Mouse (Mus musculus): ENCODE data around the gene Pank4.

Pank4 gene

DNA sequence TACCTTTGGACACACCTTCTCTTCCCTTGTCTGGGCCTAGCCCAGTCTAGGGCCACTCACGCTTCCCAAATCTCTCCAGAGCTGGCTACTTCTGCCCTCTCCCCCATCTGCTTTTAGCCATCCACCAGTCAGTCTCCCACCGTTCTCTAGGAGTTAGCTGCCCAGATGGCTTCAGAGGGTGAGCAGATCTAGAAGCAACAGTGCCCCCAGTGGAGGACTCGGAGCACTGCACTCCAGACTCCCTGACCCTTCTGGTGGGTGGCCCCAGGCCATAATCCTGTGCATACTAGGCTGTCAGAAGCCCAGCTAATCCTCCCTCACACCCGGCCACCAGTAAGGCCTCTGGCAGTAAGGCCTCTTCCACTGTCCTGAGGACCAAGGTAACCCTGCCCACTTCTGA lies 48.9 kb downstream of the Pank4 start:
- peak; percentile 59 for DNase-seq (ENCODE audit: low spot score)

DNA sequence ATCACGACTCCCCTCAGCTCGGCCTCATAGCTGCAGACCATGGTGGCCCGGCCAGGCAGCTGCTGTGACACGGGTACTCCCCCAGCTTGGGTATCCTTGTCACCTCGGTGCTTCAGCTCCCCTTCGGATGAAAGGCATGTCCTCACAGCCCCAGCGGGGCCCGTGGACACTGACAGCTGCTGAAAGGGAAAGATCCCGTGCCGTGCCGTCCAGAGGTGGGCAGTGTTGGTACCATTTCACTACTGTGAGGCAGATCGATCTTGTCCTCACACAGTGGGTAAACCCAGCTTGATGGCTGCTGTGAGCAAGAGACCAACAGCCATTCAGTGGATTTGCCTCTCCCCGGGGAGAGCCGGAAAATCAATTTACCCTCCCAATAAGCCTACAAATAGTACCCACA lies 50.3 kb downstream of the Pank4 start:
- no peak for DNase-seq (ENCODE audit: low spot score)

DNA sequence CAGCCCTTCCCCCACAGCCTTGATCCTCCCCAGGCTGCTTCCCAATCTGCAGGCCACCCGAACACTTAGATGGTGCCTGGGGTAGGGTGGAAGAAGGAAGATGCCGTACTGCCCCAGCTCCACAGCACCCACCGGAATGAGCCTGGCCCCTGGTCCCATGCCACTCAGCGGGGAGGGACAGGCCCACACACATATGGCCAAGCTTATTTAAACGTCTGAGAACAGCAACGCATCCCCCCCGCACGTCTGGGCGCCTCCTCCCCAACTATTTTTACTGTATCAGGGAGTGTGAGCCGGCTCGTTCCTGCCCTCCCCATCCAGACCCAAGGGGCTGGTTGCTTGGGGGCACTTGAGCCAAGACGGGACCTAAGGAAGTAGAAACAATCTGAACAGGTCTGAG lies 50.9 kb downstream of the Pank4 start:
- no peak for DNase-seq (ENCODE audit: low spot score)

DNA sequence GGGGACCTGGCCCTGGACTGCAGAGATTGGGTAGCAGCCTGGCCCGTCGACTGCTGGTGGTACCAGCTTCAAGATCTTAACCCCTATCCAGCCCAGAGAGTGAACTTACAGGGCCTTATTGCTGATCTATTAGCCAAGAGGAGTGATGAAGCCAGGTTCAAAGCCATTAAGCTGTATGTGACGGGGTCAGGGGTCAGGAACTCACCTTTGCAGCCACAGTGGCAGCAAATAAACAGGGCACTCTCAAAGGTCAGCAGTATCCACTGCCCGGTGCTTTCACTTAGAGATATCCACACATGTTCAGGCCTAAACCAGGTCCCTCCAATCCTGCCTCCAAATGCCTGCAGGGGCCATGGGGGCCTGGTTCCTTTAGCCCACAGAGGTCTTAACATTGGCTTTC lies 51.6 kb downstream of the Pank4 start:
- DNase-seq (ENCODE audit: low spot score) = no peak

DNA sequence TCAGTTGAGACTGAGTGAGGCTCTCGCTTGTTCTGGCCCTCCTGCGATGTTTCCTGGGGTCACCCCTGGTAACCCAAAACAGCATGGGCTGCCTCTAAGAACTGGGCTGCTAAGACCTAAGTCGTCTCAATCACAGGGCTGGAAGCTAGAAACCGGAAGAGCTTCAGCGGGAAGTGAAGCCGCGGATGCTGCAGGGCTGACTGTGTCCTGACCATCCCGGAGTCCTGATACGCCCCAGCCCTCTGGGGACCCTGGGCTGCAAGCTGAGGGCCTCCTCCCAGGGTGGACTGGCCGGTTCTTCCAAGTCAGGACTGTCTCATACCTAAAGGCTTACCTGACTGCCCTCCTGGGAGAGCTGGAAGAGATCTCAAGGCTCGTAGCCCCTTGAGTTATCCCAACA lies 52.9 kb downstream of the Pank4 start:
- no peak for DNase-seq (ENCODE audit: low spot score)

DNA sequence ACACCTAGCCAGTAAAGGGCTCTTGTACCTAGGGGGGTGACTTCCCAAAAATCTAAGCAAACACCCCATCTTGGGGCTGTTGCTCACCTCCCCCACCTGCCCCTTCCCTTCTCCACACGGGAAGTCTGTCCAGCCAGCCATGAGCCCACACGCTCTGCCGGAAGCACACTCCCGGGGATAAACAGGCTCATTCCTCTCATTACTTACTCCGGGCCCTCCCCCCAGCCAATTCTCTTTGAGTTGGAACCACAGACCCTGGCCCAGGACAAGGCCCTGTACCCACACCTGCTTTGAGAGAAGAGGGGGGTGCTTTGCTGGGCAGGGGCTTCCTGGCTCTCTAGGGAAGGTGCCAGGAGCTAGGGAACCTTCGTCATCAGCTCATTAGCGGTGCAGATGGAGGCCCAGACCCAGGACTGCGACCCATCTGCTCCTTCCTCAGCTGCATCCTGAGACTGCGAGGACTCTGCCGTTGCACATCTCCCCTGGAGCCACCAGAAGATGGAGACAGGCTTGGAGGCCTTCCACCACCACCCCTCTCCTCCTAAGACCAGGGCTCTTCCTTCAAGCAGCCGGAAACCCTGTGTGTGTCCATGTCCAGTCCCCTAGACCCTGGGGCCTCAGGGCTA lies 53.4 kb downstream of the Pank4 start:
- no peak for DNase-seq (ENCODE audit: low spot score)

DNA sequence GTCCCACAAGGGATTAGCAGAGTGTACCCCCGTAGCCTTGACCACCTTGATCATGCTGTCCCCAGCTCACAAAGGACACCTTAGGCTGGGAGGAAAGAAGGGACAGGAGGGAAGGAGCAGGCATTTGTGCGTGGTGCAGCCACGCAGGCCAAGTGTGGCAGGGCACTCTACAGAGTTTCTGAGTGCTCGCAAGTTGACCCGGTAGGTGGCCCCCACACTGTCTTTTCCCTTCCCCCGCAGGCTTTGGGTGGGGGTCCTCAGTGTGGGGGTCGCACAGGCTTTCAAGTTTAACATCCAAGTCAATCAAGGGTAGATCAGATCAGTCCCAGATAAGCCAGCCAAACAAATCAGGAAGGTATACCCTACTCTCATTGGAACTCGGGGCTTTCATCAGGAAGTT lies 54.1 kb downstream of the Pank4 start:
- no peak for DNase-seq (ENCODE audit: low spot score)

DNA sequence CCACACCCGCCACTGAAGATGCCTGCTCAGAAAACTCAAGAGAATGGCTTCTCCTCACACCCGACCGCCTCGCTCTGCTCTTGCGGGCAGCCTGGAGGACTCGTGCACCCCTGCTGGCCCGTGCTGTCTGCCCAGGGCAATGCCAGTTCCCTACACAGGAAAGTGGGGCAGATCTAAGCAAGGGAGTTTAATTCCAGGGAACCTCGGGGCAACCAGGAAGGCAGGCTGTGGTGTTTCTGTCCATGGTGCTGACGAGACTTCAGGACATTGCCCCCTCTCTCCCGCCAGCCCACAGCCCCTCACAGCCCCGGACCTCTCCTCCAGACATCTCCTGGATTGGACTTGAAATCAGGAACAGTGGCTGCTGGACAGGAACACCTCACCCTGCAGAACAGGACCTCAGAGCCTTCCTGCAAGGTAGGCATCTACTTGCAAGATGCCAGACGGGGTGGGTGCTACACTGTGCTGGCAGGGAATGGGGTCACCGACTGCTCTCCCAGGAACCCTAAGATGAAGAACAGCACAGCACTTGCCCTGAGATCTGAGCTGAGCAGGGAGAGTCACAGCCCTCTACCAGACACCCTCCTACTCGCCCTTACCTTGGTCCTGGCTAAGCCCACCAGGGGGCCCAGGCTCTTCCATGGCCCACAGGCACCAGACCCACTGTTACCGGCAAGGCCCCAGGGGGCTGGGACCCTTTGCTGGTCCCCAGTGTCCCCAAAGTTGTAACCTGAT lies 54.8 kb downstream of the Pank4 start:
- peak; percentile 22 for DNase-seq (ENCODE audit: low spot score)

DNA sequence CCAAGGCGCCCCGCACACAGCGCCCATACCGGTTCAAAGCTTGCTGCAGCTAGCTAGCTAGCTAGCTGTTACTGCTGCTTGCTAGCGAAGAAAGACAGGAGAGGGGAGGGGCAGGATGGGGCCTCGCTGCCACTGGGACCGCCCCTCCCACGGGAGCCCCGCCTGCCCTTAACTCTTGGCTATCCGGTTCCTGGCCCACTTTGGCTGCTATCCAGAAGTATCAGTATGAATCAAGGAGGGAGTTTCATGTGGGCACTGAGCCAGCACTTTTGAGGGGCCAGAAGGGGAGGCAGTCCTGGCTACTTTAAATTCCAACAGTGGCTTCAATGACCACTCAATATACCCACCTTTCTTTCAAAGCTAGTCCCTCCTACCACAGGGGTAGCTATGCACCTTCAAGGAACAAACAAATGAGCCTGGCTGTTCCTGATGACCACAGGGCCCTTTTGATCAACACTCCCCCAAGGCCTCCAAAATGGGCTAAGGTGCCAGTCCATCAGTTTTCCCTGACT lies 55.5 kb downstream of the Pank4 start:
- DNase-seq (ENCODE audit: low spot score) = peak; percentile 57

DNA sequence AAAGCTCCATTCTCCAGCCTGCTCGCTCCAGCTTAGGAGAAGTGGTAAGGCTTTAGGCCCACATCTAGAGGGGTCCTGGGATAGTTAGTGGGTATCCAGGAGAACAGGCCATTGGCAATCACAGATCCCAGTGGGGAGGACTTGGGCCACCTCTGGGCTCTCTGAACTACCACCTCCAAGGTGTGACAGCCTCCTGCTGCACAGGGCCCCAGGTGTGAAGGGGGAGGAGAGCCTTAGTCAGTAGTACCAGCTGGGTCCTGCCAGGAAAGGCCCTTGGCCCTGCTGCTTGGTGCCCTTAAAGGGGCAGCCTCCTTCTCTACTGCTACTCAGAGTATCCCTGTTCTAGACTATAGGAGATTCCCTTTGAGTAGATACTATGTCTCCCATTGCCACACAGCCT lies 56.2 kb downstream of the Pank4 start:
- no peak for DNase-seq (ENCODE audit: low spot score)

DNA sequence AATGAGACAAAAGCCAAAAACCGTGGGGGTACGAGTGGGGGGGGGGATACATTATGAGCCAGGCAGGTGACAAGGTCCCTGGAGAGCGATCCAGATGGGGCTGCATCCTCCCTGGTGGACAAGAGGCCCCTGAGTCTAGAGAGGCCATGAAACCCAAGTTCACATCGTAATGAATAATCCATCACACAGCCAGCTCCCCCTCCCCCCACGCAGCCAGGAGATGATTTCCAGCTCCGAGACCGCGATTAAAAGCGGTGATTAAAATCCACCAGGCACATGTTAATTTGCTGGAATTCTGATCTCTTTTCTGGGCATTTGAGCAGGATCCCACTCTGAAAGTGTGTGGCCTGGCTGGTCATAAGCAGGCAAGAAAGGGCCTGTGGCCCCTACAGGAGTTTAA lies 56.9 kb downstream of the Pank4 start:
- no peak for DNase-seq (ENCODE audit: low spot score)

DNA sequence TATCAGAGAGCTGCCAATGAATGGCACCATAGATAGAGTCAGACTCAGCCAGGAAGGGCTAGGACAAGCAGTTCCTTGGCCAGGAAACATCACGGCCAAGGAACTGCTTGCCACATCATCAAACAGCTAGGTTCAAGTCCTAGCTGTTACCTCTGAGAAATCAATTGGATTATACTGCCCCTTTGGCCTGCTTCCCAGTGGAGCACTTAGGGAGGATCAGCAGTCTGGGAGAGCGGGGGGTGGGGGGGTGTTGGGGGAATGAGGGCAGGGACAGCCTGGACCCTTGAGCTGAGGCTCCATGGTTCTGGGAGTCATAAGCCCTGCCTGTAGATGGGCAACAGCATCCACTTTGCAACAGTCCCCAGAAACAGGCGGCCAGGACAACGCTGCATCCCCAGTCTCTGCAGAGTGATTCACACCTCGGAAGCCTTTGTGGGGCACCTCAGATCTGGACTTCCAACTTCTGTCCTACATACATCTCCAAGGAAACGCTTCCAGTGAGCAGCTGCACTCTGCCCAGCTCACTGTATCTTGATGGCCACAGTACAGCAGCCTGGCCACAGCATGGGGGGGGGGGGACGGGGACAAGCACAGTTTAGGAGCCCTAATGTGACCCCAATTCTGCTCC lies 58.4 kb downstream of the Pank4 start:
- no peak for DNase-seq (ENCODE audit: low spot score)

DNA sequence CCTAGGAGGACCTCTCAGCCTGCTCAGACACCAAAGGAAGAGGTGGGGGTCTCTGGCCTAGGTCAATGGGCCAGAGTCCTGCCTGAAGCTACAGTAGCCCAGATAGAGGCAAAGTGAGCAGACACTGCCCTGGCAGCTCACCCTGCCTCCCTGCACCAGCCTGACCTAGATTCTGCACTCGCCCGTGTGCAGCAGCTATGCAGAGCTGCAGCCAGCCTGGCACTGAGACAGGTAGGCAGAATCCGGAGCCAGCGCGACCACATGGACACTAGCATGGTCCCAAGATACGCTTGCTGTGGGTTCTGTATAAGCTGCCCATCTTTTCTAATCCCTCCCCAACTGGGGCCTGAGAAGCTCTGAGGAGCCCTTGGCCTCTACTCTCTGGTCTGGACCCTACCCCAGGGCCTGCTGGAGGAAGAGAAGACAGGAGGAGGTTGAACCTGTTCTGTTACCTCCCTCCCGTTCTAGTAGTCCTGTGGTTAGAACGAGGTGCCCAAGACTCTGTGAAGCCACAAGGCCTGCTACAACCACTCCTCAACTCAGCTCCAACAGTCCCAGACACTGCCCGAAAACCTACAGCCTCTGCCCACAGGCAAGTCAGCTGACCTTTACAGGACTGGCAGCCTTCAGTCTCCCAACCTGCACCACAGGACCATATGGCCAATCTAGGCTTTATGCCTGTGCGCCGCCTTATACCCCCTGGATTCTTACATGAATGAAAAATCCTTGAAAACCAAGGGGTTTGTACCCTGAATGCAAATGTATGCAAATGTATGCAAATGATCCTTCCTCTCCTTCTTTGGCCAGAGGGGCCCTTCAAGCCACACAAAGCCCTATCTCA lies 60.5 kb downstream of the Pank4 start:
- DNase-seq (ENCODE audit: low spot score) = no peak

Measured in urinary bladder, postnatal 14 days (tissue).